Mouse (Mus musculus): Measurements from ENCODE around the gene Krtap9-1. TPM values are rescaled to one million over a fixed set of nuclear protein-coding genes. Genes with fewer than 3 reads are reported as not detected.

The Krtap9-1 gene
- not detected for polyA plus RNA-seq (2017; shearing (Covaris generic))

GRCm38 (mm10) chr11:99873089-99873488 is at the start of gene Krtap9-1:
Gene Krtap9-1 (plus strand): TSS chr11:99873389.

GRCm38 (mm10) chr11:99837966-99838365 is 35.2 kb upstream of the Krtap9-1 start, which contains the start of gene 2300003K06Rik:
Gene 2300003K06Rik (minus strand): TSS chr11:99838066.

GRCm38 (mm10) chr11:99851508-99851907 is 21.7 kb upstream of the Krtap9-1 start, which contains the start of gene Krtap4-16:
Gene Krtap4-16 (minus strand): TSS chr11:99851608.

GRCm38 (mm10) chr11:99857617-99858016 is 15.6 kb upstream of the Krtap9-1 start, which contains the start of gene Gm11568:
Gene Gm11568 (plus strand): TSS chr11:99857917.

GRCm38 (mm10) chr11:99864176-99864575 is 9.0 kb upstream of the Krtap9-1 start, which contains the start of gene Gm11559:
Gene Gm11559 (plus strand): TSS chr11:99864476.

GRCm38 (mm10) chr11:99878887-99879286 is 5.7 kb downstream of the Krtap9-1 start, which contains the start of gene Gm11567:
Gene Gm11567 (plus strand): TSS chr11:99879187.

GRCm38 (mm10) chr11:99907620-99908019 is 34.4 kb downstream of the Krtap9-1 start, which contains the start of gene Krtap31-1:
Gene Krtap31-1 (plus strand): TSS chr11:99907920.

GRCm38 (mm10) chr11:99914451-99914850 is 41.3 kb downstream of the Krtap9-1 start, which contains the start of gene Gm11565:
Gene Gm11565 (plus strand): TSS chr11:99914751.

Other genes with a start within 250 kb of the Krtap9-1 start
- gene Krtap4-1, start 245.2 kb upstream of the Krtap9-1 start, polyA plus RNA-seq (2017; shearing (Covaris generic)), result not detected
- not detected for gene Krtap4-2, start 238.3 kb upstream of the Krtap9-1 start, polyA plus RNA-seq (2017; shearing (Covaris generic))
- not detected for gene Krtap4-7, start 229.3 kb upstream of the Krtap9-1 start, polyA plus RNA-seq (2017; shearing (Covaris generic))
- gene Gm11555, start 223.2 kb upstream of the Krtap9-1 start, polyA plus RNA-seq (2017; shearing (Covaris generic)), result not detected
- not detected for gene Gm11563, start 214.4 kb upstream of the Krtap9-1 start, polyA plus RNA-seq (2017; shearing (Covaris generic))
- not detected for gene Krtap4-6, start 207.4 kb upstream of the Krtap9-1 start, polyA plus RNA-seq (2017; shearing (Covaris generic))
- not detected for gene Gm14190, start 182.6 kb upstream of the Krtap9-1 start, polyA plus RNA-seq (2017; shearing (Covaris generic))
- gene Gm14180, start 139.1 kb upstream of the Krtap9-1 start, polyA plus RNA-seq (2017; shearing (Covaris generic)), result not detected
- gene Gm11595, start 100.5 kb upstream of the Krtap9-1 start, polyA plus RNA-seq (2017; shearing (Covaris generic)), result not detected
- gene Krtap4-8, start 92.7 kb upstream of the Krtap9-1 start, polyA plus RNA-seq (2017; shearing (Covaris generic)), result not detected
- gene Krtap4-9, start 88.2 kb upstream of the Krtap9-1 start, polyA plus RNA-seq (2017; shearing (Covaris generic)), result not detected
- gene Gm11596, start 79.9 kb upstream of the Krtap9-1 start, polyA plus RNA-seq (2017; shearing (Covaris generic)), result not detected
- not detected for gene Gm11569, start 74.5 kb upstream of the Krtap9-1 start, polyA plus RNA-seq (2017; shearing (Covaris generic))
- not detected for gene Gm11554, start 68.9 kb upstream of the Krtap9-1 start, polyA plus RNA-seq (2017; shearing (Covaris generic))
- gene Krtap4-13, start 63.5 kb upstream of the Krtap9-1 start, polyA plus RNA-seq (2017; shearing (Covaris generic)), result not detected
- not detected for gene Gm11564, start 57.7 kb upstream of the Krtap9-1 start, polyA plus RNA-seq (2017; shearing (Covaris generic))
- not detected for gene 2300003K06Rik, start 35.3 kb upstream of the Krtap9-1 start, polyA plus RNA-seq (2017; shearing (Covaris generic))
- gene Krtap4-16, start 21.8 kb upstream of the Krtap9-1 start, polyA plus RNA-seq (2017; shearing (Covaris generic)), result not detected
- not detected for gene Gm11568, start 15.5 kb upstream of the Krtap9-1 start, polyA plus RNA-seq (2017; shearing (Covaris generic))
- not detected for gene Gm11559, start 8.9 kb upstream of the Krtap9-1 start, polyA plus RNA-seq (2017; shearing (Covaris generic))
- not detected for gene Gm11567, start 5.8 kb downstream of the Krtap9-1 start, polyA plus RNA-seq (2017; shearing (Covaris generic))
- not detected for gene Krtap31-1, start 34.5 kb downstream of the Krtap9-1 start, polyA plus RNA-seq (2017; shearing (Covaris generic))
- gene Gm11565, start 41.4 kb downstream of the Krtap9-1 start, polyA plus RNA-seq (2017; shearing (Covaris generic)), result not detected
- gene Krtap31-2, start 62.9 kb downstream of the Krtap9-1 start, polyA plus RNA-seq (2017; shearing (Covaris generic)), result not detected
- gene Krtap9-5, start 75.1 kb downstream of the Krtap9-1 start, polyA plus RNA-seq (2017; shearing (Covaris generic)), result not detected
- gene Krtap29-1, start 105.7 kb downstream of the Krtap9-1 start, polyA plus RNA-seq (2017; shearing (Covaris generic)), result not detected
- gene Krtap16-1, start 113.2 kb downstream of the Krtap9-1 start, polyA plus RNA-seq (2017; shearing (Covaris generic)), result not detected
- gene Krtap17-1, start 120.6 kb downstream of the Krtap9-1 start, polyA plus RNA-seq (2017; shearing (Covaris generic)), result not detected
- gene Krt33a, start 142.8 kb downstream of the Krtap9-1 start, polyA plus RNA-seq (2017; shearing (Covaris generic)), result not detected
- not detected for gene Krt33b, start 156.5 kb downstream of the Krtap9-1 start, polyA plus RNA-seq (2017; shearing (Covaris generic))
- not detected for gene Krt34, start 168.2 kb downstream of the Krtap9-1 start, polyA plus RNA-seq (2017; shearing (Covaris generic))
- not detected for gene Krt31, start 177.2 kb downstream of the Krtap9-1 start, polyA plus RNA-seq (2017; shearing (Covaris generic))
- not detected for gene Krt32, start 214.8 kb downstream of the Krtap9-1 start, polyA plus RNA-seq (2017; shearing (Covaris generic))
- gene Krt35, start 222.9 kb downstream of the Krtap9-1 start, polyA plus RNA-seq (2017; shearing (Covaris generic)), result not detected
- not detected for gene Krt36, start 232.2 kb downstream of the Krtap9-1 start, polyA plus RNA-seq (2017; shearing (Covaris generic))
- not detected for gene Krt13, start 248.2 kb downstream of the Krtap9-1 start, polyA plus RNA-seq (2017; shearing (Covaris generic))